Mouse (Mus musculus) heart, embryonic 16.5 days (tissue): ENCODE measurements around the gene Nudt14. TPM values are rescaled to one million over a fixed set of nuclear protein-coding genes. Genes with fewer than 3 reads are reported as not detected.

ENCODE experiments used
- ATAC-seq: fragments of 200-750 bp; cut with Nextera tagmentation; replicated peaks from 2 replicates; pipeline ENCODE4 v1.8.0; 2017; ENCODE audit warnings: moderate number of reproducible peaks; ENCODE audit not compliant: insufficient read depth, low FRiP score; ENCODE audit errors: extremely low read depth
- H3K27ac ChIP-seq: fragments of 300-500 bp; sonication (generic); 2 replicates; pipeline ENCODE4 v1.5.1; 2014; ENCODE audit warnings: mild to moderate bottlenecking, low read length, control low read depth, moderate library complexity
- H3K27me3 ChIP-seq: fragments of 300-500 bp; sonication (generic); 2 replicates; pipeline ENCODE4 v1.6.1; 2014; ENCODE audit warnings: low read length, mixed read lengths; ENCODE audit not compliant: control insufficient read depth, insufficient read depth
- H3K36me3 ChIP-seq: fragments of 300-500 bp; sonication (generic); 2 replicates; pipeline ENCODE4 v1.6.1; 2014; ENCODE audit not compliant: control insufficient read depth, insufficient read depth
- H3K4me1 ChIP-seq: fragments of 300-500 bp; sonication (generic); 2 replicates; pipeline ENCODE4 v1.6.1; 2014; ENCODE audit warnings: low read length, mixed read lengths; ENCODE audit not compliant: control insufficient read depth, insufficient read depth
- H3K4me2 ChIP-seq: fragments of 300-500 bp; sonication (generic); 2 replicates; pipeline ENCODE4 v1.6.1; 2014; ENCODE audit warnings: low read depth, mild to moderate bottlenecking, control low read depth, low read length
- H3K4me3 ChIP-seq: fragments of 300-500 bp; sonication (generic); 2 replicates; pipeline ENCODE4 v1.5.1; 2014; ENCODE audit warnings: mild to moderate bottlenecking, control low read depth, low read length
- H3K9ac ChIP-seq: fragments of 300-500 bp; sonication (generic); 2 replicates; pipeline ENCODE4 v1.6.1; 2014; ENCODE audit warnings: low read length, control low read depth
- H3K9me3 ChIP-seq: fragments of 300-500 bp; sonication (generic); replicated peaks from 2 replicates; pipeline ENCODE4 v1.6.1; 2016; ENCODE audit warnings: low read length; ENCODE audit not compliant: control insufficient read depth
- WGBS: fragments of 180-500 bp; shearing (Covaris S2); extraction: QIAGEN DNeasy Blood & Tissue Kit; methylation state at CpG from one replicate; pipeline ENCODE4 v1.1.7; 2014; 5-methylcytosine and 5-hydroxymethylcytosine counted together
- polyA plus RNA-seq: library from polyadenylated mRNA; unstranded; fragments of >200 nt; fragmentation: Nextera tagmentation; extraction: Ambion mirVana; gene quantifications from 2 replicates; pipeline ENCODE4 v1.2.1, GENCODE M21; 2015

Nudt14 gene
- polyA plus RNA-seq = 36.0 and 43.3 TPM in 2 replicates

DNA sequence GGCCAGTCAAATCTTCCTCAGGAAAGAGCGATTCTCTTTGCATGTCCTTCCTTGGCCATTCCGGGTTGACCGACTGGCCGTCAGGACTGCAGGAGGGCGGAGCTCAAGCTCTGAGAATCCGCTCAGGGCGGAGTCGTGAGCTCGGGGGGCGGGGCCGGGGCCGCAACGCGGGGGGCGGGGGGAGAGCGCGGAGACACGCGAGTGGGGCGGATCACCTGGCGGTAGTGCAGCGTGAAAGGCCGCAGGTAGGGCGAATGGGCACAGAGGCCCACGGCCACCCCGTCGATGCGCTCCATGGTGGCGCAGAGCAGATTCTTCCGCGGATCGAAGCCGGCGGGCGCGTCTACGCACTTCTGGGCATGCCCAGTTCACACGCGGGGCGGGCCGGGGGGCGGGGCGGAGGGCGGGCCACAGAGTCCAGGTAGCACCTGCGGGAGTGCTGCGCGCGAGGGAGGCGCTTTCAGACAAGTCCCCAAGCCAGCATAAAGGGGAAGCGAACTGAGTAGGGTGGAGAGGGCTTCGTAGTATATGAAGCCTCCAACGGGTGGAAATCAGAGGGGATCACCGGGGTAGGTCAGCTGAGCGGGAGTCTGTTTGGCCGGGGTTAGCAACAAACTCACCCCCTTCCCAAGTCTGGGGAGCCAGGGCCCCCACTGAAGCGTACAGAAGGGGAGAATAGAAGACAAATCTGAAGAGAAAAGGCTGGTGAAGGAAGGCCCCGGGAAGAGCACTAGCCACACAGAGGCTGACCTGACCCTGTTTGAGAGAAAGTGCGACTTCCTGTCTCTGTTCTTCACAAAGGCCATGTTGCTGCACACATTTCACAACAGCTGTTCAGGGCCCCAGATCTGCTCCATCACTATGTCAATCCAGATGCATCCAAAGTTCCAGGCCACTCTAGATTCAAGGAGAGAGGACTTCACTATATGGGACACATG is at the start of gene Nudt14:
Gene Nudt14, minus strand, starts transcription at position 349 of the 938 bp plus-strand sequence.
- H3K4me1 ChIP-seq = peaks cover 7% of the 10 kb centered on the region
- H3K36me3 ChIP-seq = no peaks in the 10 kb centered on the region
- H3K27ac ChIP-seq = peak within 1 kb of the TSS; percentile 76
- no peaks in the 10 kb centered on the region for H3K9me3 ChIP-seq
- peak within 1 kb of the TSS; percentile 85 for H3K9ac ChIP-seq
- no peaks in the 10 kb centered on the region for H3K27me3 ChIP-seq
- ATAC-seq = peak; percentile 77
- WGBS = 2% methylated on average over 49 of the region's 58 CpGs
- H3K4me3 ChIP-seq = peak within 1 kb of the TSS; percentile 80
- H3K4me2 ChIP-seq = peak within 1 kb of the TSS; percentile 89

DNA sequence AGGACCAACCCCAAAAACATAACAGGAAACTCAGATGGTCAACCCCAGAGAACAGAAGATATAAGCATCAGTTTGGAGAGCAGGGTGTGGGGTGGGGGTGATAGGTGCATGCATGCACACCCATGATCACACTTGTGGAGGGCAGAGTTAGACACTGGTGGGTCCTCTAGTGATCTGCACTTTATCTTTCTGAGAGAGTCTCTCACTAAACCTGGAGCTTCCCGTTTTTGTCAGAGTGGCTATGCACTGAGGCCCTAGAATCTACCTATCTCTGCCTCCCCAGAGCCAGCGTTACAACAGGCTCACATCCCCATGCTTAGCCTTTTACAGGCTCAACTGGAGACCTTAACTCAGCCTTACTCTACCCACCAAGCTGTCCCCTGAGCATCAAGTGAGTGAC is 49.5 kb upstream of the Nudt14 start:
- no peaks in the 10 kb centered on the region for H3K27me3 ChIP-seq
- peaks cover 18% of the 10 kb centered on the region for H3K36me3 ChIP-seq
- H3K9ac ChIP-seq = no peak overlapping the region
- H3K9me3 ChIP-seq = no peaks in the 10 kb centered on the region
- H3K27ac ChIP-seq = no peak overlapping the region
- 0 out of 2 replicates have a peak, but pooled peaks cover 2% of the 10 kb centered on the region for H3K4me1 ChIP-seq
- no peak overlapping the region for H3K4me2 ChIP-seq
- WGBS = 74% methylated on average over 2 of the region's 2 CpGs
- H3K4me3 ChIP-seq = no peak overlapping the region
- ATAC-seq = no peak

DNA sequence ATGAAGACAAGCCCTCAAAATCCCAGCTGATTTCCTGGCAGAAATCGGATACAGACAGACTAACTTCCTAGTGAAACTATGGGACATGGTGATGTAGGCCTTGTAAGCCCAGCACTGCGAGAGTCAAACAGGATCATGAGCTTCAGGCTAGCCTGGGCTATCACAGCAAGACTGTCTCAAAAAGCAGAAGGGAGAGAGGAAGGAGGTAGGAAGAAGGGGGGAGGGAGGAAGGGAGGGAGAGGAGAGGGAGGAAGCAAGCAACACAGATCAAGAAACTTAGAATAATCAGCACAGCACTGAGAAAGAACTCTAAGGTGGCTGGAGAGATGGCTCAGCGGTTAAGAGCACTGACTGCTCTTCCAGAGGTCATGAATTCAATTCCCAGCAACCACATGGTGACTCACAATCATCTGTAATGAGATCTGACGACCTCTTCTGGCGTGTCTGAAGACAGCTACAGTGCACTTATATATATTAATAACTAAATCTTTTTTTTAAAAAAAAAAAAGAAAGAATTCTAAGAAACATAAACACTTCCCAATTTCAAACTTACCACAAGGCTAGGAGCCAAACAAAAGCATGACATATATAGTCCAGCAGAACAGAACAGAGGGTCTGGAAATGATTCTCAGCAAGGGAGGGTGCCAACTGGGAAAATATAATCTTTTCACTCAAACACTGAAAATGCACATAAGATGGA is 48.9 kb upstream of the Nudt14 start:
- H3K9me3 ChIP-seq = no peaks in the 10 kb centered on the region
- H3K36me3 ChIP-seq = peaks cover 23% of the 10 kb centered on the region
- H3K4me2 ChIP-seq = no peak overlapping the region
- H3K4me3 ChIP-seq = no peak overlapping the region
- 0 out of 2 replicates have a peak, but pooled peaks cover 2% of the 10 kb centered on the region for H3K4me1 ChIP-seq
- ATAC-seq = no peak
- no peaks in the 10 kb centered on the region for H3K27me3 ChIP-seq
- no peak overlapping the region for H3K9ac ChIP-seq
- H3K27ac ChIP-seq = no peak overlapping the region
- 78% methylated on average over 5 of the region's 5 CpGs for WGBS

DNA sequence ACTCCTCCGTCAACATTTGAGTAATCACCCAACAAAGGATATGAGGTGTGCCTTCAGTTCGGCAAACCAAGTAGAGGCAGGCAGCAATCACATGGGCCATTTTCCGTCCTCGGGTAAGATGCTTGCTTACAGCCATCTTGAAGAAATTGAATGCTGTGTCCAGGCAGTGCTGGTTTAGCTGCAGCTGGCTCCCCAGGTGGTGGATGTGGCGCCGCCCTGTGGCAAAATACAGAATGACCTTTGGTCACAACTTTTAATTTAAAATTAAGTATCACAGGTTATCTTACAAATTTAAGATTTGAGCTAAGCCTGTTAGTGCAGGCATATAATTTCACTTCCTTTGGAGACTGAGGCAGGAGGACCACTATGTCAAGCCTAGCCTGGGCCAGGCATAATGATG is 46.0 kb upstream of the Nudt14 start:
- Histone ChIP-seq H3K9ac (no peak overlapping the region), H3K36me3 (peaks cover 41% of the 10 kb centered on the region), H3K27ac (no peak overlapping the region), H3K4me2 (no peak overlapping the region), H3K4me1 (no peaks in the 10 kb centered on the region), H3K27me3 (no peaks in the 10 kb centered on the region), H3K4me3 (no peak overlapping the region), H3K9me3 (no peaks in the 10 kb centered on the region)
- ATAC-seq = no peak
- WGBS = 68% methylated on average over 6 of the region's 6 CpGs

DNA sequence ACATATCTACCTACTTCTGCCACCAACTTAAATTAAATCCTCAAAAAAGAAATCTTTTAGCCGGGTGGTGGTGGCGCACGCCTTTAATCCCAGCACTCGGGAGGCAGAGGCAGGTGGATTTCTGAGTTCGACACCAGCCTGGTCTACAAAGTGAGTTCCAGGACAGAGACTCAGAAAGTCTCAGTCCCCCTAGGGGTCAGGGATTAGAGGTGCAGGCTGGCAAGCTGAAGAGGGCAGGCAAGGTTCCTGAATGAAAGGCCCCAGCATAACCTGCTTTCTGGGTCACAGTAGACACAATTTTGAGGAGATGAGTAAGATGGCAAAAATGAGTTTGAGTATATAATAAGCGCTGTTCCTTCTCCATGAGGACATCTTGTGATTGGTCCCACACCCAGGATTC is 43.4 kb upstream of the Nudt14 start:
- no peak overlapping the region for H3K9ac ChIP-seq
- no peak overlapping the region for H3K27ac ChIP-seq
- peaks cover 44% of the 10 kb centered on the region for H3K36me3 ChIP-seq
- no peak overlapping the region for H3K4me3 ChIP-seq
- no peaks in the 10 kb centered on the region for H3K27me3 ChIP-seq
- no peak for ATAC-seq
- H3K4me1 ChIP-seq = peaks cover 7% of the 10 kb centered on the region; the same call in 1 of the 2 replicates
- WGBS = 88% methylated on average over 6 of the region's 6 CpGs
- H3K4me2 ChIP-seq = no peak overlapping the region
- no peaks in the 10 kb centered on the region for H3K9me3 ChIP-seq

DNA sequence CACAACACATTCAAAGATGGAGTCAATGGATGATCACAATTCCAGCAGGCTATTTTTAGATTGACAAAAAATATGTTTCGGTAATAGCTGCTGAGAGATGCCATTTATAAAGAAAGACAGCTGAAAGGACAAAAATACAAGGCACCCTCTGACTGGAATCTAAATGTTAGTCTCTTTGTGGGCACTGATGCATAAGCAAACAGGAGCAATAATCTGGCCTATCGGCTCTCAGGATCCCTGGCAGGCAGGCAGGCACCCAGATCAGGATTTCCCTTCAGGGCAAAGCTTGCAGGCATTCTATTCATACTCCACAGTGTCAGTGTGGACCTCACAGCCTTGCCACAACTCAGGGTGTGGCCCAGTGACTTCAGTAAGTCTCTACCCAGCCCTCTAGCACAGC is 40.1 kb upstream of the Nudt14 start:
- H3K9me3 ChIP-seq = no peaks in the 10 kb centered on the region
- H3K4me2 ChIP-seq = no peak overlapping the region
- peaks cover 16% of the 10 kb centered on the region for H3K4me1 ChIP-seq
- no peaks in the 10 kb centered on the region for H3K27me3 ChIP-seq
- no peak overlapping the region for H3K4me3 ChIP-seq
- 0 out of 2 replicates have a peak overlapping the region, but pooled peaks have one; percentile 22 for H3K27ac ChIP-seq
- H3K36me3 ChIP-seq = peaks cover 56% of the 10 kb centered on the region
- H3K9ac ChIP-seq = no peak overlapping the region
- 61% methylated on average over 2 of the region's 2 CpGs for WGBS
- ATAC-seq = no peak

DNA sequence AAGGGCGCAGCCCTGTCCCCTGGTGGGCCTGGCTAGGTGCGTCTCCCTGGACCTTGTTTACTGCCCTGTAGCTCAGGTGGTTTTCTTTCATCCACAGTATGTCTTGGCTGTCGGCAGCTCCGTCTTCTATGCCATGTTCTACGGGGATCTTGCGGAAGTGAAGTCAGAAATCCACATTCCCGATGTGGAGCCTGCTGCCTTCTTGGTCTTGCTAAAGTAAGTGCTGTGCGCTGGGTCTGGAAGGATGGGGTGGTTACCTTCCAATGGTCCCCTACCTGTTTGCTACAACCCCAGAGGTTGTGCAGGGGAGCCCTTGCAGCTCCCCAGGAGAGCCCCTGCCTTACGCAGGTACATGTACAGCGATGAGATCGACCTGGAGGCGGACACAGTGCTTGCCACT is 35.2 kb upstream of the Nudt14 start:
- Histone ChIP-seq H3K9me3 (no peaks in the 10 kb centered on the region), H3K27me3 (no peaks in the 10 kb centered on the region), H3K4me1 (peaks cover 22% of the 10 kb centered on the region), H3K9ac (peak overlapping the region; percentile 92), H3K4me2 (peak overlapping the region; percentile 93), H3K36me3 (peaks cover 34% of the 10 kb centered on the region; the same call in 1 of the 2 replicates), H3K4me3 (peak overlapping the region; percentile 85), H3K27ac (peak overlapping the region; percentile 94)
- ATAC-seq = no peak
- WGBS = 41% methylated on average over 12 of the region's 12 CpGs

DNA sequence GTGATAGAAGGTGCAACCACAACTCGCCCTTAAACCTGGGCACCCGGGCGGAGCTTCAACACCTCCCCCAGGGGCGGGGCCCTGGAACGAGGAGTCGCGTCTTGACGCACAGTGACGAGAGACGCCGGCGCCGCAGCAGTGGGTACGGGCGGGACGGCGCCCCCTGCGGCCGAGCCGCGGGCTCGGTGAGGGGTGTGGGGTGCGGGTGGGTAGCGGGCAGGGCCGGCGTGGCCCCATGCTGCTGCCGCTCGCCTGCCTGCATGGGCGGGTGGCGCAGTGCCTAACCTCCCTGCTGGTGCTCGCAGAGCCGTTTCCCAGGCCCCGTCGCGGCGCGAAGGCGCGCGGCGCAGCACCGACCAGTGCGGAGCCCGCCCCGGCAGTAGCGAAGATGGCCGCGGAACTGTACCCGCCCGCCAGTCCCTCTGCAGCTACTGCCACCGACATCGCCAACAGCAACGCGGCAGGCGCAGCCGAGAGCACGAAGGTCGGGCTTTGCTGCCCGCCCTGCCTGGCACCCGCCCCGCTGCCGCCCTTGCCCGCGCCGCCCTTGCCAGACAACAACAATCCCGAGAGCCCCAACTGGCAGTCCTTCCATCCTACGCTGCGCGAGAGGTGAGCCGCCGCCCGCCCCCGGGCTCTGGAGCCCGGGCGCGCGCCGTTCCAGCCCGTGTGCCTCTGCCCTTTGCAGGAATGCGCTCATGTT is 34.6 kb upstream of the Nudt14 start, which contains the start of gene Btbd6:
Gene Btbd6, plus strand, starts transcription at position 112 of the 703 bp plus-strand sequence.
- H3K4me1 ChIP-seq = peaks cover 17% of the 10 kb centered on the region
- peak within 1 kb of the TSS; percentile 85 for H3K4me3 ChIP-seq
- peaks cover 37% of the 10 kb centered on the region for H3K36me3 ChIP-seq
- H3K9me3 ChIP-seq = no peaks in the 10 kb centered on the region
- no peaks in the 10 kb centered on the region for H3K27me3 ChIP-seq
- under 1% methylated on average over 61 of the region's 80 CpGs for WGBS
- H3K27ac ChIP-seq = peak within 1 kb of the TSS; percentile 94
- peak within 1 kb of the TSS; percentile 92 for H3K9ac ChIP-seq
- peak; percentile 95 for ATAC-seq
- peak within 1 kb of the TSS; percentile 93 for H3K4me2 ChIP-seq
